Comparison of ENCODE assay signal across 28 mouse cellular contexts in the genomic region with DNA sequence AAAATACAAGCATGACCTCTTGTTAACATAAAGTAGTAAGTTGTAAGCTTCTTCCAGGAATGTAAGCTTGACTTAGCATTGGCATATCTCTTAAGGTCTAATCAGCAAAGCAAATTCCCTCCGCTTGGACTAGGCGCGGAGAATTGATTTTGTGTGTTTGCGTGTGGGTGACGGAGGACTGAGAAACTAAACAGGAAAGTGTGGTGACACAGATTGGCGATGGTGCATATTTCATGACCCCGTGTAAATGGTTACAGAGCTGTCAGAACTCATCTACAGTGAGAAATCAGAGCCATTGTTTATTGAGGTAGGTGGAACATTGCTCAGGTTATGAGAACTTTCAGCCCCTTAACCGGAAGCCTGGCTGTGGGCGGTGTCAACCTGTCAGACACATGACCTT.
DNase-seq lines count a peak whose midpoint lies in the region; ATAC-seq and TF ChIP-seq lines count a peak whose summit lies in the region.
"Had no signal": no experiment of that assay in that cellular context is flagged by ENCODE, and none has a peak within 500 bp of the region (broad histone marks: within the 10 kb centered on the region; RNA-seq: fewer than 3 reads in every experiment).

No protein-coding gene starts in this region.

- no peak for TF ChIP-seq CTCF in liver, adult 2 months (IDR thresholded peaks at IDR 0.05; ENCODE audit: low read depth, low read length)

- no peak overlapping the region for H3K4me3 ChIP-seq in liver, adult 2 months (ENCODE audit: insufficient read depth, low read depth, low read length)
- no peak overlapping the region for H3K4me3 ChIP-seq in liver, embryonic 11.5 days (ENCODE audit: low read depth, low read length)
- H3K4me3 ChIP-seq: embryonic facial prominence, embryonic 12.5 days; embryonic facial prominence, embryonic 15.5 days; gastrocnemius, adult 2 months; hindbrain, embryonic 13.5 days had no signal

- peak overlapping the region; percentile 72 for H3K27ac ChIP-seq in liver, adult 2 months (replicated peaks; ENCODE audit: insufficient read depth, low read depth, low read length)
- no peak overlapping the region for H3K27ac ChIP-seq in liver, embryonic 11.5 days (ENCODE audit: low read depth, low read length)
- H3K27ac ChIP-seq: embryonic facial prominence, embryonic 12.5 days; embryonic facial prominence, embryonic 15.5 days; gastrocnemius, adult 2 months; hindbrain, embryonic 13.5 days; hindbrain, postnatal 0 days had no signal

- no peaks in the 10 kb centered on the region for H3K36me3 ChIP-seq in liver, adult 2 months (ENCODE audit: control insufficient read depth, insufficient read depth, low read length)
- H3K36me3 ChIP-seq in liver, embryonic 11.5 days (ENCODE audit: control insufficient read depth, insufficient read depth, low read length): no peaks in the 10 kb centered on the region
- H3K36me3 ChIP-seq: embryonic facial prominence, embryonic 12.5 days; embryonic facial prominence, embryonic 15.5 days; G1E; hindbrain, embryonic 13.5 days had no signal

- H3K9ac ChIP-seq in liver, adult 2 months (ENCODE audit: low read depth, low read length): no peak overlapping the region
- H3K9ac ChIP-seq in liver, embryonic 11.5 days (ENCODE audit: low read depth, low read length): no peak overlapping the region
- H3K9ac ChIP-seq: embryonic facial prominence, embryonic 12.5 days; embryonic facial prominence, embryonic 15.5 days; forebrain, postnatal 0 days; hindbrain, embryonic 13.5 days had no signal

- H3K4me2 ChIP-seq in liver, embryonic 11.5 days: no peak overlapping the region
- H3K4me2 ChIP-seq: embryonic facial prominence, embryonic 12.5 days; embryonic facial prominence, embryonic 15.5 days; heart, embryonic 11.5 days; hindbrain, embryonic 13.5 days had no signal

- peak; percentile 19 for DNase-seq in embryo, embryonic 10.5 days (ENCODE audit: low spot score)
- DNase-seq in embryo, embryonic 11 days: no peak
- DNase-seq in liver, adult 2 months (ENCODE audit: extremely low read depth, low read depth, low spot score): peak; percentile 84
- DNase-seq in liver, embryonic 11.5 days (ENCODE audit: low spot score): no peak
- peak; percentile 10 for DNase-seq in retina, postnatal 1 day
- DNase-seq in retina, embryonic 14.5 days (ENCODE audit: low spot score): no peak
- DNase-seq in adipocyte (ENCODE audit: low spot score): no peak
- DNase-seq: adrenal gland, adult 2 months; adrenal gland, postnatal 14 days; B cell, adult 2 months; cerebellum, adult 11 months; cerebellum, adult 2 months; cerebellum, adult 9-11 months; cerebellum, postnatal 25 days; forebrain, postnatal 0 days; gastrocnemius, adult 2 months; gastrocnemius, postnatal 14 days; heart, adult 11 months had no signal

- no peaks in the 10 kb centered on the region for H3K27me3 ChIP-seq in liver, adult 2 months (ENCODE audit: control insufficient read depth, insufficient read depth, low read length)
- no peaks in the 10 kb centered on the region for H3K27me3 ChIP-seq in liver, embryonic 11.5 days (replicated peaks; ENCODE audit: control insufficient read depth, insufficient read depth, low read length)
- H3K27me3 ChIP-seq: CH12.LX; embryonic facial prominence, embryonic 12.5 days; embryonic facial prominence, embryonic 15.5 days; hindbrain, embryonic 13.5 days had no signal

- no peak for TF ChIP-seq POLR2A in liver, adult 2 months (IDR thresholded peaks at IDR 0.05; ENCODE audit: extremely low read depth, insufficient read depth, low read length)

- peaks cover 17% of the 10 kb centered on the region for H3K4me1 ChIP-seq in liver, adult 2 months (ENCODE audit: control insufficient read depth, insufficient read depth, low read length)
- no peaks in the 10 kb centered on the region for H3K4me1 ChIP-seq in liver, embryonic 11.5 days (replicated peaks; ENCODE audit: control insufficient read depth, insufficient read depth, low read length)
- H3K4me1 ChIP-seq: embryonic facial prominence, embryonic 12.5 days; embryonic facial prominence, embryonic 15.5 days; hindbrain, embryonic 13.5 days had no signal

- no peak for ATAC-seq in liver, embryonic 11.5 days (replicated peaks; ENCODE audit: low FRiP score)
- ATAC-seq: forebrain, embryonic 14.5 days; forebrain, postnatal 0 days; hindbrain, postnatal 0 days; inflammation-experienced regulatory T-cells, adult 6 months; Patski had no signal

- H3K9me3 ChIP-seq in liver, embryonic 11.5 days (ENCODE audit: control insufficient read depth, low read length): no peaks in the 10 kb centered on the region
- H3K9me3 ChIP-seq: embryonic facial prominence, embryonic 12.5 days; embryonic facial prominence, embryonic 15.5 days; hindbrain, embryonic 13.5 days had no signal

- WGBS in liver, adult 2 months: 33% methylated on average over 9 of the region's 9 CpGs
- WGBS in liver, embryonic 11.5 days: 80% methylated on average over 9 of the region's 9 CpGs

- no peaks in the 10 kb centered on the region for H3K79me2 ChIP-seq in liver, adult 2 months (ENCODE audit: control insufficient read depth, insufficient read depth, low read length)

Comparison
In these comparisons a context has a peak if more than half of its experiments do, and no peak if none do; other contexts are left out.
1. DNase-seq: peak in embryo, embryonic 10.5 days (single experiment), liver, adult 2 months (single experiment) and retina, postnatal 1 day (single experiment); none in embryo, embryonic 11 days (single experiment), liver, embryonic 11.5 days (single experiment), retina, embryonic 14.5 days (single experiment) and adipocyte (single experiment).